Mouse (Mus musculus) olfactory bulb, adult 2 months (tissue): ENCODE results near the gene Gpr107. TPM values are rescaled to one million over a fixed set of nuclear protein-coding genes. Genes with fewer than 3 reads are reported as not detected.

Experiments used
- H3K27ac ChIP-seq: fragments of 200-500 bp; 2 replicates; pipeline ENCODE4 v1.5.1; 2012; ENCODE audit warnings: low read depth, low read length; ENCODE audit not compliant: insufficient read depth
- H3K4me1 ChIP-seq: fragments of 200-500 bp; 2 replicates; pipeline ENCODE4 v1.6.1; 2012; ENCODE audit warnings: low read length; ENCODE audit not compliant: control insufficient read depth, insufficient read depth
- H3K4me3 ChIP-seq: fragments of 200-500 bp; 2 replicates; pipeline ENCODE4 v1.5.1; 2012; ENCODE audit warnings: mild to moderate bottlenecking, low read depth, low read length, moderate library complexity; ENCODE audit not compliant: insufficient read depth
- CTCF ChIP-seq: fragments of 200-500 bp; IDR thresholded peaks from 2 replicates; pipeline ENCODE4 v1.5.1; 2012; ENCODE audit warnings: low read depth, mild to moderate bottlenecking, low read length, moderate library complexity; ENCODE audit not compliant: insufficient read depth
- POLR2A ChIP-seq: fragments of 200-500 bp; IDR thresholded peaks from 2 replicates; pipeline ENCODE4 v1.6.1; 2012; ENCODE audit warnings: mild to moderate bottlenecking, low read depth, low read length, moderate library complexity; ENCODE audit not compliant: insufficient read depth
- WGBS: fragments of 180-500 bp; shearing (Covaris S2); methylation state at CpG from one replicate; pipeline ENCODE4 v1.1.7; 2018; 5-methylcytosine and 5-hydroxymethylcytosine counted together
- polyA plus RNA-seq: library from polyadenylated mRNA; stranded (reverse); fragments of >200 nt; gene quantifications from 2 replicates; pipeline ENCODE4 v1.2.4, GENCODE M21; 2012; ENCODE audit warnings: low replicate concordance; ENCODE audit not compliant: missing spikeins, insufficient read depth, insufficient read length

The Gpr107 gene
- polyA plus RNA-seq, 1 experiment, result not detected

GRCm38 (mm10) chr2:31133981-31134380 is 18.1 kb upstream of the Gpr107 start:
- Histone ChIP-seq H3K4me1 (peaks cover 23% of the 10 kb centered on the region), H3K27ac (no peak overlapping the region), H3K4me3 (no peak overlapping the region)
- TF ChIP-seq POLR2A (no peak), CTCF (no peak)
- 69% methylated on average over 4 of the region's 4 CpGs for WGBS

DNA sequence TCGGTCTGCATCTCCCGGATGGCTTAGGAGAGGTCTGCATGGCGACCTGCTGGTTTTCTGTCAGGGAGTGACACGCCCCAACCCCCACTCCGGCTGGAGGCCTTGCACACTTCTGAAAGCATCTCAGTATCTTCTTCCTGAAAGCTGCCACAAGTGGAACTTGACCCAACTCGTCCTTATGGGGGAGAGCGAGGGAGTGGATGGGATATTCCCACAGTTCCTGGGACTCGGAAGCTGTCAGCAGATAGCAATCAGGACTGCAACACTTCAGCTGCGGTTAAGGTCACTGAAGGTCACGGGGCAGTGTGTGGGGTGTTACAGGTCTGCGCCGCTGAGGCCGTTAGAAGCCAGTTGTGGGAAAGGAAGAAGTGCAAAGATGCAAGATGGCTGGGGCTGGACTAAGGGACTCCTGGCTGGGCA is 16.6 kb upstream of the Gpr107 start:
- 87% methylated on average over 13 of the region's 13 CpGs for WGBS
- Histone ChIP-seq H3K4me1 (peaks cover 17% of the 10 kb centered on the region), H3K4me3 (no peak overlapping the region), H3K27ac (no peak overlapping the region)
- TF ChIP-seq POLR2A (no peak), CTCF (no peak)

GRCm38 (mm10) chr2:31136338-31136737 is 15.8 kb upstream of the Gpr107 start:
- no peak overlapping the region for H3K4me3 ChIP-seq
- TF ChIP-seq CTCF (no peak), POLR2A (no peak)
- WGBS, result 49% methylated on average over 13 of the region's 13 CpGs

DNA sequence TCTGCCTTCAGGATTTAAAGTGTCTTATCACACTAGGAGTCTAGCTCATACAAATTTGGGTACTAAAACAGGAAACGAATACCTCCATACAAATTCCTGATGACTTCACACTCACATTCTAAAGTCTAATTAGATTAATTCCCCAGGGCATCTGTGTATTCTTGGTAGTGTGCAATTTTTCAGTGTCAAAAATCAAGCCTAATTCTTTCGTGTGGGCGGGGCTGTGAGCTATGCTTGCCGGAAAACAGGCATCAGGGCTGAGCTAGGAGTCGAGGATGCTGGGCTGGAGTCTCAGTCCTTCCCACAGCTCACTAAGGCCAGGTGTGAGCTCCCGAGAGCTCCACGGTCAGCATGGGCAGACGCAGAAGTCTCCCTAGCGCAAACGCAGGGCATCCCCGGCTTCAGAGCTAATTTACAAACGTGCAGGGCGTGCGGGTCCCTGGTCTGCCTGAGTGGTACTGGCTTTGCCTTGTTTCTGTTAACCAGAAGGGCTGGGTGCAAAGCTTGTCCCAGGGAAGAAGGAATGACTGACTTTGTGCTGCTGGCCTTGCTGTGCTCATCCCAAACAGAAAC is 15.0 kb upstream of the Gpr107 start:
- Histone ChIP-seq H3K4me1 (peaks cover 17% of the 10 kb centered on the region), H3K4me3 (no peak overlapping the region), H3K27ac (no peak overlapping the region)
- WGBS, result 49% methylated on average over 14 of the region's 14 CpGs
- no peak for TF ChIP-seq POLR2A
- TF ChIP-seq CTCF, result no peak

More at GRCm38 (mm10) chr2:31136338-31136737, 15.8 kb upstream of the Gpr107 start:
- Histone ChIP-seq H3K4me1 (peaks cover 17% of the 10 kb centered on the region), H3K27ac (no peak overlapping the region)

GRCm38 (mm10) chr2:31139174-31139632 is 12.9 kb upstream of the Gpr107 start:
- no peak for TF ChIP-seq CTCF
- no peak for TF ChIP-seq POLR2A
- H3K27ac ChIP-seq, result no peak overlapping the region
- H3K4me1 ChIP-seq, result peaks cover 17% of the 10 kb centered on the region
- 78% methylated on average over 10 of the region's 10 CpGs for WGBS
- H3K4me3 ChIP-seq, result no peak overlapping the region

DNA sequence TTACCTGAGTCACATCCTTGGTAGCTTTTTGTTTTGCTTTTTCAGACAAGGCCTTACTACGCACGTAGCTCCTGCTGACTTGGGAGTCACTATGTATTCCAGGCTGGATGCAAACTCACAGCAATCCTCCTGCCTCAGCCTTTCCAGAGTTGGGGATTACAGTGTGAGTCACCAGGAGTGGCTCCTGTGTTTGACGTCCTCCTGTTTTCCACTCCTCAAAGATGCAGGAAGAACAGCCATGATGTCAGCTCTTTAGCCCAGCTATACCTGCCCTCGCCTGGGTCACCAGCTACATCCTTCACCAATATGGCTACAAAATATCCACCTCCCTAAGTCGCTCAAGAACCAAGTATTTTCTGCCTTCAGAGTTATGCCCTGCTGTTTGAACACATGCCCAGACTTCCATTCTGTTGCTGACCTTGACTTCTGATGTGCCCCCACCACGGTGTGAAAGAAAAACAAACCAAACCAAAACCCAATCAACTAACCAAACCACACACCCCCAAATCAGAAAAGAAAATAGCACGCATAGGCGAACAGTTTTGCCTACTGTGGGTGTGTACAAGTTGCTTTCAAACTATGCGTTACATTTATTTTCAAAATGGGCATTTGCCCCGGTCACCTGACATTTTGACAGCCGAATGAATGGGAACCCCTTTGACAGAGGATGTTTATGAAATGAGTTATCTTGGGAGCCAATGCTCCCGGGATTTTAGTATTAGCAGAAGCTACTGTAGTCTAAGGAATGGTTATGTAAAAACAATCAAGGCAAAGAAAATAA is 11.9 kb upstream of the Gpr107 start:
- no peak for TF ChIP-seq POLR2A
- TF ChIP-seq CTCF, result no peak
- H3K4me3 ChIP-seq, result no peak overlapping the region
- no peak overlapping the region for H3K27ac ChIP-seq
- H3K4me1 ChIP-seq, result peaks cover 17% of the 10 kb centered on the region
- WGBS, result 68% methylated on average over 12 of the region's 12 CpGs

DNA sequence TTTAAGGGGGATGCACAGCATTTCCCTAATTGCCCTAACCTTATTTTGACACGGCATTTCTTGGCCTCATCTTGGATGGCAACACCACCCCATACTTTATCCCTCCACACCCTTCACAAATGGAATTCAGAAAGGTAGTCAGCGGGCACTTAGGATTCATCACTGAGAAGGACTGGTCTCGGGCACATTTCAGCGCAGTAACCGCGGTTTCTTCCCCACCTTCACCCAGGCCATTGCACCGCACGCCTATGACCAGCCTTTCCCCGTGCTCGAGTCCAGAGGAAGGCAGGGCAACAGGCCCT is 11.4 kb upstream of the Gpr107 start:
- Histone ChIP-seq H3K4me3 (peak overlapping the region; percentile 85), H3K4me1 (peaks cover 14% of the 10 kb centered on the region), H3K27ac (0 out of 2 replicates have a peak overlapping the region, but pooled peaks have one; percentile 47)
- 15% methylated on average over 10 of the region's 10 CpGs for WGBS
- TF ChIP-seq CTCF (no peak), POLR2A (no peak)

DNA sequence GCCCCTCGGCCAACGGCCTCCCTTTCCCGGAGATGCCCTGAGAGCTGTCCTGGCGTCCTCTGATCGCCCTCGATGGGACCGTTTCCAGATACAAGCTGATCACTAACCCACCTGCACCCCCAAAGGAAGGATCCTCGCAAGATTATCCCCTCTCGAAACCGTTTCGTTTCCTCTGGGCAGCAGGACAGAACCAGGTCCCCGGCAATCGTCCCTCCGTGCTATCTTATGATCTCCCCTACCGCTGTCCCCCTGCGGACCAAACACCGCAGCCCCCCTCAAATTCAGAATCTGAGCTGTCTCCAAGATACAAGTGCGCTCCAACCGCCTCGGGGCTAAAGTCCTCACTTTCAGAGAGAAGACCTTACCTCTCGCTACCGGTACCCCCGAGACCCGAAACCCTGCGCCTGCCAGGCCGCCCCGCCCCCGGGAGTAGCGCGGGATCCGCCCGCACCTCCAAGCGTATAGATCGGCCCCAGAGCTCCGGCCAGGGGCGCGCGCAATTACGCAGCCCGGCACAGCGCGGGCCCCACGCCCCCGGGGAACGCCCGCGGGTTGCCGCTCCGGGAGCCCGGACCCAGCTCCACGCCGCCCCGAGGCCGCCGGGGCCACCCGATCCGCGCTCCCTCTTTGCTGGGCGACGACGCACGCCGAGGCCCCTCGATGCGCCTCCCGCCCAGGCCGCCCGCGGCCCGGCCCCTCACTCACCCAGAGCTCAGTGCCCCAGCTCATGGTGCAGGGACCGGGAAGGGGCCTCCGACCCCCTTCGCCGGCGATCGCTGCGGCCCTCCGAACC is 10.8 kb upstream of the Gpr107 start:
- under 1% methylated on average over 78 of the region's 78 CpGs for WGBS

DNA sequence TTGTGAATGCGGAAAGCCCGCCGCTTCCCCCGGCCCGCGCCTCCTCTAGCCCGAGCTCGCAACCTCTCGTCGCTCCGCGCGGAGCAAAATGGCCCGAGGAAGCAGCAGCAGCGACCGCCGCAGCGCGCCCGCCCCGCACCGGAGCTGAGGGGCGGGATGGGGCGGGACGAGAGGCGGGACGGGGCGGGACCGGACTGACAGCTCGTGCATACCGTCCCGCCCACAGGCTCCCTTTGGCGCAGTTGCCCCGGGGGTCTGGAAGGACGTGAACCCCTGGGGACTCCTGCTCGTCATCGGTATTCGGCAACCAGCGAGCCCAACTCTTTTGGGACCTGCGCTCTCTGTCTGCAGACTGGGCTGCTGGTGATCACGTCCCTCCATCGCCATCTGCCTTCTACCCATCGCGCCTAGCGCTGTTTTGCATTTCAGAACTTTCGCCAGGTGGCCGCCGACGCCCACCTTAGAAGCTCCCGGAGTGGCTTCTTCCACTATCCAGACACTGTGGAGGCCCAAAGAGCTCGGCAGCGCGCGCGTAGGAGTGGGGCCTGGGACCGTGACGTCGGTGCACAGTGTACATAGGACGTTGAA is 10.2 kb upstream of the Gpr107 start, which contains the start of gene Fnbp1:
Gene Fnbp1 (minus strand): TSS at position 142 of the 588 bp plus-strand sequence.
- TF ChIP-seq CTCF (no peak), POLR2A (peak; percentile 90)
- Histone ChIP-seq H3K27ac (peak within 1 kb of the TSS; percentile 47; the same call in 1 of the 2 replicates), H3K4me1 (peaks cover 13% of the 10 kb centered on the region), H3K4me3 (peak within 1 kb of the TSS; percentile 85)
- under 1% methylated on average over 59 of the region's 59 CpGs for WGBS

More for the DNA sequence above, 10.8 kb upstream of the Gpr107 start:
- peak overlapping the region; percentile 85 for H3K4me3 ChIP-seq
- H3K27ac ChIP-seq, result 0 out of 2 replicates have a peak overlapping the region, but pooled peaks have one; percentile 47
- TF ChIP-seq CTCF, result no peak
- no peak for TF ChIP-seq POLR2A
- peaks cover 13% of the 10 kb centered on the region for H3K4me1 ChIP-seq
